Mouse (Mus musculus) gastrocnemius, adult 2 months (tissue): ENCODE measurements around the gene Rap1gap. TPM values are rescaled to one million over a fixed set of nuclear protein-coding genes. Genes with fewer than 3 reads are reported as not detected.

Experiments
- DNase-seq: peaks from one replicate; pipeline ENCODE4 v3.0.0; 2022
- H3K27ac ChIP-seq: fragments of 200-600 bp; 2 replicates; pipeline ENCODE4 v1.8.1; 2022; ENCODE audit warnings: mild to moderate bottlenecking
- H3K4me3 ChIP-seq: fragments of 200-600 bp; 2 replicates; pipeline ENCODE4 v1.8.1; 2022; ENCODE audit warnings: mild to moderate bottlenecking, moderate library complexity
- CTCF ChIP-seq: fragments of 200-600 bp; IDR thresholded peaks from 2 replicates; pipeline ENCODE4 v1.8.1; 2022; ENCODE audit warnings: antibody characterized with exemption, mild to moderate bottlenecking, moderate library complexity
- intact Hi-C: fragments of 180-260 bp; cut with DNase I; formaldehyde crosslinking; loops from one replicate; pipeline ENCODE4 v1.15.1; 2025
- total RNA-seq, 2 experiments: library from RNA; stranded (reverse); gene quantifications; 2 replicates each; pipeline ENCODE4 v1.2.3; 2021

Gene Rap1gap
- total RNA-seq, 2 experiments from 2014 or later: 4.4 to 8.6 TPM

DNA sequence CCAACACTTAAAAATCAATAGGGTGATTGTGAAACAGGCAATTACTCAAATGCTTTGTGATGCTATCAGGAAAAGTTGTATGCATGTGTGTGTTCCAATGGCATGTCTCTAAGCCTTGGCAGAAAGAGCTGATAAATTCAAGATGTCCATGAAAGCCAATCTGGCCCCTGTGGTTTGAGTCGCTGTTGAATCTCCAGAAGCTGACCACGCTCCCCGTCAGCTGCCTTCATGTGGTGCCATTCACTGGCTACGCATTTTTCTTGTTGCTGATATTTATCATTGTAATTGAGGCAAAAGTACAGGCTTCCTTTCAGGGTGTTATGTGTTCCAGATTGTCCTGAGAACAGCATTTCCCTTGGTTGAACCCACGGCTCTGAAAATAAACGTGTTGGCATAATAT, 16.9 kb upstream of the Rap1gap start:
- DNase-seq: no peak
- no peak for TF ChIP-seq CTCF
- Histone ChIP-seq H3K4me3 (no peak overlapping the region), H3K27ac (no peak overlapping the region)
- intact Hi-C loops: no loop called here

DNA sequence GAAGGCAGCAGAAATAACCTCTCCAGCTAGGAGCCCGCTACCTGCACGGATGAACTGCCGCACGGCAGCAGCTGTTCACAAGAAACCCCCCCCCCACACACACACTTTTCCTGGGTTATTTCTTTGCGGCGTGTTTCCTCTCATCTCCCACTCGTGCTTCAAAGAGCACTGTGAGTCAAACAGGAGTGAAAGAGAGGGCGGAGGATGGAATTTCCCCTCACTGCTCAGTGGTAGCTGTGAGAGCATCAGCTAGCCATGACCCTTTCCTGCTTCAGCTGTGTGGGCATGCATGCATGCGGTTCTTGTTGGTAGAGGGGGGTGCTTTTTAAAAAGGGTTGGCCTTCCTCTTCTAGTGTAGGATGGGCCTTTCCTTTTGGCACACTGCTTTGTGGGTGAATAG, 16.3 kb upstream of the Rap1gap start:
- no peak for DNase-seq
- no peak for TF ChIP-seq CTCF
- intact Hi-C loops: no loop called here

DNA sequence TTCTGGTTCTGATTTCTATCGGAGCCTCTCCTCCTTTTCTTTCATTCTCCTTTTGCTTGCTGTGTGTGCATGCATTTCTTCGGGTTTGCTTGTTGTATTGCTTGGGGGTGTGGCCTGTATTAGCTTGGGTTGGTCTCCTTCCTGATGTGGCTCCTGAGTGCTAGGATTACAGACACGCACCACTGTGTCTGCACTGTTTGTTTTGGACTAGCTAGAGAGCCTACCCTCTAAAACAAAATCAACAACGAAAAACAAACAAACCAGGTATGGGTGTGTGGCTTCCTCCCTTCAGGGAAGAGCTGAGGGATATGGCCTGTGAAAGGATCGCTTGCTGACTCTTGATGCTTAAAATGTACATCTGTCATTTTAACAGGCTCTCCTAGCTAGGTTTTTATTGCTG, 13.6 kb upstream of the Rap1gap start:
- H3K27ac ChIP-seq: no peak overlapping the region
- no peak overlapping the region for H3K4me3 ChIP-seq
- TF ChIP-seq CTCF: no peak
- intact Hi-C loops: loop anchor here (5.0 kb wide), 1 partner anchor 44 kb away; no protein-coding TSS in a partner anchor
- DNase-seq: no peak

More for the DNA sequence above, 16.3 kb upstream of the Rap1gap start:
- Histone ChIP-seq H3K27ac (no peak overlapping the region), H3K4me3 (no peak overlapping the region)

DNA sequence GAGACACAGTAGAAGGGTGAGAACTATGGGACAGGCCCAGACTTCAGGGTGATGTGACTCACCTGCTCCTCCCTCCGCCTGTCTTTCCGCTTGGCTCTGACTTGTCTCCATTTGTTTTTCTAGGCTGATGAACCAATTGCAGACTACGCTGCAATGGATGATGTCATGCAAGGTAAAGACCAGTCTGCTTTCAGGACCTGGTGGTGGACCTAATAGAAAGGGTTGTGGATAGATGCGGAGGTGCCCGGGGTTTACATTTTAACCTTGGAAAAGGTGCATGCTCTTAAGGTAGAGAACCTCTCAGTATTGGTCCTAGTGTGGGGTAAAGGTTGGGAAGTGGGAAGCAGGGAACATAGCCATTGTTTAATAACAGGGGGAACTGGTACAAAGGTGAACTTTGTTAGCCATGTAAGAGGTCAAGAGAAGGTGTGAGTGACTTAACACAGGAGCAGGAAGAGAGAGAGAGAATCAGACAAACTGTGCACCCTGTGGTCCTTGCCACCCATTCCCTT, 11.6 kb upstream of the Rap1gap start:
- H3K27ac ChIP-seq: no peak overlapping the region
- intact Hi-C loops: loop anchor here (5.0 kb wide), 1 partner anchor 46 kb away; no protein-coding TSS in a partner anchor
- no peak for TF ChIP-seq CTCF
- no peak overlapping the region for H3K4me3 ChIP-seq
- no peak for DNase-seq

DNA sequence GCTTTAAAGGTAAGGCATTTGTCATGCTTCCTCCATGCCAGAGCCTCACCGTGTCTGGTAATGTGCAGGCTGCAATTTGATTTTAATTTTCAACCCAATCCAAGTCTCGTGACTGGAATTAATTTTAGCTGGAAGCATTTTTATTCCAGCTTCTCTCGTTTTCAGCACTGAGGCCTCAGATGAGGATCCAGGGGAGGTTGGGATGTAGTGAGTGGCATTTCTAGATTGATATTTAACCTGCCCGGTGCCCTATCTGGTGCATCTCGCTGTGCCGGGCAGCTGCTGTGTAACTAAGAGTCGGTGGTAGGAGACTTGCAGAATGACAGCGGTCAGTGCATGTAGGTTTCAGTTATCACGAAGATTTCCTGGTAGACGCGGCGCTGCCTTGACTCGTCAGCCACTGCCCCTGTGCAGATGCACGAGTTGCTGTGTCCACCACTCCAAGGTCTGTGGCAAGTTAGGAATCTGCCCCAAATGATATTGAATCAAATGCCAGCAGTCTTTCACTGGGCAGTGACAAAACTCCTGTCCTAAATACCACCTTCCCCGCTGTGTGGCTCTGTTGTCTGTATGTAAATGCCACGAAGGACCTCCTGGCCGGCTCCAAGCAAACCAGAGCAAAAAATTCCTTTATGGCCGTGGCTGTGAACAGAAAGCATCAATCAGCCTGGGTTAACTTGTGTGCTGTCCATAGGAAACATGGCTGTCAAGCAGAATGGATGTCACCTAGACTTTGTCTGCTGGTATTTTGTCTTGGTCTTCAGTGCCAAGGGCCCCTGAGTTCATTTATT, 9.1 kb upstream of the Rap1gap start:
- no peak overlapping the region for H3K27ac ChIP-seq
- no peak for DNase-seq
- H3K4me3 ChIP-seq: no peak overlapping the region
- no peak for TF ChIP-seq CTCF
- intact Hi-C loops: no loop called here

DNA sequence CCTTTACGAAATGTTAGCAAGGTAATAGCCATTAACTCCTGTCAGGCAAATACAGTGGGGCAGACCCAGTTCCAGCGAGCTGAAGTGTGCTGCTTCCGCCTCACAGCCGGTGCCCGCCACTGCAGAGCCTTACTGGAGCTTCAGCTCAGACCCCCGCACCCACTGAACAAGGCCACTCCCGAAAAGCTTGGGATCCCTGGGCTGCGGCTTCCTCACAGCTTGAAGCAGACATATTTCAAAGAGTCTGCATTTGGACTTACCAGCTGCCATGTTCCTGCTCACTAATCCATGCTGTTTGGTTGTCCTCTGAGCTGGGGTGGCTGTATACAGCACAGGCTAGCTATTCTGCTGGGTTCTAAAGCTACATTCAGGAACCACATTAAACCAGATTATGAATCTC, 6.9 kb upstream of the Rap1gap start:
- no peak overlapping the region for H3K4me3 ChIP-seq
- intact Hi-C loops: no loop called here
- H3K27ac ChIP-seq: no peak overlapping the region
- no peak for DNase-seq
- TF ChIP-seq CTCF: no peak

DNA sequence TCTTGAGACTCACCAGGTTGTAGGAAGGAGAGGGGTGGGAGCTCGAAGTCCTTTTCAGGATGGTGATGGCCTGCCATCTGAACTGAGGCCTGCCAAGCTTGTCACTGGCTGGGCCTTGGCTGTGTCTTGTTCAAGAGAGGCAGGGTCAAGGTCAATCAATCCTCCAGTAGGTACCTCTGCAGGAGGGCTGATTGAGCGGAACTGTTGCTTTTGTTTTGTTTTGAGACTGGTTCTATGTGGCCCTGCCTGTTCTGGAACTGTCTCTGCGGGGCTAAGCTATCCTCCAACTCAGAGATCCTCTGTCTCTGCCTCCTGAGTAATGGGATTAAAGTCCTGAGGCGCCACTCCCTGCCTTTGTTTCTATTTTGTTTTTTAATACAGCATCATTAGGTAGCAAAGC, 5.0 kb upstream of the Rap1gap start:
- no peak for TF ChIP-seq CTCF
- intact Hi-C loops: no loop called here
- Histone ChIP-seq H3K4me3 (no peak overlapping the region), H3K27ac (no peak overlapping the region)
- no peak for DNase-seq

DNA sequence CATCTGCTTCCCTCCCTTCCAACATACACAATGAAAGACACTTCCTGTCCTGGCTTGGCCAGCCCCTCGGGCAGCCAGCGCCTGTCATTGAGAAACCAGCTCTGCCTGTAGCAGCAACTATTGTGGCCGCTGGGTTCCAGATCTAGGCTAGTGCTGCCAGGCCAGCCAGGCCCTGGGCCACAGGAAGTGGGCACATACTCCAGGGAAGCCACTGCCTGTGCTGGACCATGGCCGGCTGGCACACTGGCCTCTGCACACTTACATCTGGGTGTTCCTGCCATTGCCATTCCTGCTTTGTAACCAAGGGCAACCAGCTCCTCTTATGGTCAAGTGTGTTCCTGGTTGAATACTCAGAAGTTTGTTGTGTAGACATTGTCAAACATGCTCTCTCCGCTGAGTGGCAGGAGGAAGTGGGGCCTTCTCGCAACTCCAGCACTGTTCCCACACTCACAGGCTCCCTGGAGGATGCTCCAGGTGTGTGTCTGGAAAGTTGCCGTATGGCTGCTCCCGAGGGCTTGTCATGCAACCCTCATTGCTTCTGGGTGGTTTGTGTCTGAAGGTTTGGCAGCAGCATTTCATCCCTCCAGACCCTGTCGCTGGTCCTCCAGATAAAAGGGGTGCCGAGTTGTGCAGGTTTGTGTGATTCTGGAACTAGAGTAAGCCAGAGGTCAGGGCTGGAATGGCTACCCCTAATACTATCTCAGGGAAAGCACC, 4.0 kb upstream of the Rap1gap start:
- no peak for DNase-seq
- TF ChIP-seq CTCF: no peak
- intact Hi-C loops: no loop called here
- Histone ChIP-seq H3K27ac (no peak overlapping the region), H3K4me3 (no peak overlapping the region)

DNA sequence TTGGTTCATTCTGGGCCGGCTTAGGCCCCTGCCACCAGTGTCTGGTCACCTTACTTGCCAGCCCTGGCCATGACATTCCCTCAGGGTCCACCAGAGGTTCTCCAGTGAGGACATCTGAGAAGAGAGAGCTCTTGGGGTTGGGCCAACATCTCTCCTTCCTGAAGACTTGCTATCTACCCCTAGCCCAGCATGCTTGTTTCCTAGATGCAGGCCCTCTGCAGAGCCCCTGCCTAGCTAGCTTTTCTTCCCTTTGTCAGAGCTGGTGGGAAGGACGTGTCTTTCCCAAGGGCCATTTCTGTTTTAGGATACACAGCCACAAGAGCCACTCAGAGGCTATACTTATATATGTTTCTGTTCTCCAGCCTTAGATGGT, 3.5 kb upstream of the Rap1gap start:
- no peak for DNase-seq
- intact Hi-C loops: no loop called here
- TF ChIP-seq CTCF: no peak
- H3K4me3 ChIP-seq: no peak overlapping the region
- H3K27ac ChIP-seq: no peak overlapping the region

DNA sequence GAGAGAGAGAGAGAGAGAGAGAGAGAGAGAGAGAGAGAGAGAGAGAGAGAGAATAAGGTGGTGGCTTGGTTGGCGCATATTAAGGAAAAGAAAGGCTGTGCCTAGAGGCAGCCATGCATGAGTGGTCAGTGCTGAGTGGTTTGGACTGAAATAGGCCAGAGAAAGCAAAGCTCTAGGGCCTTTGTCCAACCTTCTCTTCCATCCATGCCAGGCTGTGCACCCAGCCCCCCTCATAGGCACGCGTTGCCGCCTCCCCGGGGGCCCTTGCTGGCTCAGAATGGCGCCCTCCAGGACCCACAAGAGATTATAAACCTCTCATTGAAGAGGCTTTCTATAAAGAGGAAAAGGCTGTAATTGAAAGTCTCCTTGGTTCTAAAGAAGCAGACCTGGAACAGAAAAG, 3.0 kb upstream of the Rap1gap start:
- Histone ChIP-seq H3K4me3 (no peak overlapping the region), H3K27ac (no peak overlapping the region)
- no peak for DNase-seq
- intact Hi-C loops: no loop called here
- no peak for TF ChIP-seq CTCF

DNA sequence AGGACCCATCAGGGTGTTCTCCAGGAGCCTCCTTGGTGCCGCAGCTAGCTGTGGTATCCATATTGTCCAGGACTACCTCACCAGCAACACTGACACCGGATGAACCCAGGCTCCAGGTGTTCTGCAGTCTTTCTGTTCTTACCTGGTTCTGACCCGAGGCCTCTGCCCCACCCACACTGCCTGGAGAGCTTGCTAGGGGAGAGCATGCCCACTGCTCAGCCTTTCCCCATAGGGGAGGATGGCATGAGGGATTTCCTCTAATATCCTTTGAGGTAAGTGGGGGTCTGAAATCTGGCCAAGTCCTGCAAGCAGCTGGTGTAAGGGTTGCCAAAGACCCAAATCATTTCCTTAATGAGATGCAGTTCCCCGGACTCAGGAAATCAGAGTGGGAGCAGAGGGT, 1.0 kb upstream of the Rap1gap start:
- no peak for DNase-seq
- intact Hi-C loops: no loop called here
- H3K27ac ChIP-seq: no peak overlapping the region
- H3K4me3 ChIP-seq: no peak overlapping the region
- no peak for TF ChIP-seq CTCF

DNA sequence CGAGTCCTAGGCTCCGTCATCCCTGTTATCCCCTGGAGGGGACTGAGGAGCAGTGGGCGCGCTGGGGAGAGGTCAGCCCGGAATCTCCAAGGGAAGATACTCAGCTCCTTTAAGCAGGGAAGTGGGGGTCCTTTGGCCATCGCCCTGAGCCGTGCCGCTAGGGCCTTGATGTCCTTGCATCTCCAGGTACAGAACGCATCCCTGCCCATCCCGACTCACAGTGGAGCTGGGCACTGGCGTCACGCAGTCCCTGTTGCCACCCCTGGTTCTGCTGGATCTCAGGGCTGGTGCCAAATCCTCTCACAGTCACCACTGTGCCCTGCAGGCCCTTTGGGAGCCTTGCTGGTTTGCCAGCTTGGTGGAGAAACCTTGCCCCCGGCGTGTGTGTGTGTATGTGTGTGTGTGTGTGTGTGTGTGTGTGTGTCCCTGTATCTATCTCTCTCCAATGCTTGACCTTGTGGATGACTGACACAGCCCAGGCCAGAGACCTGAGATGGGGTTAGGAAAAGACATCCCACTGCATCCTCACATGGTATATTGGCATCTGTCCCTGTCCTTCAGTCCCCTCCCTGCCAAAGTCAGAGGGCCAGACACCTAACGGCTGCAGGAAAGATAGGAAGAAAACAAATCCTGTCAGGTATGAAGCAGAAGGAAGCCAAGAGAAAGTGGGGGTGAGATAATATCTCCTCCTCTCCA, 602 bp downstream of the Rap1gap start:
- Histone ChIP-seq H3K27ac (no peak overlapping the region), H3K4me3 (peak overlapping the region; percentile 72)
- DNase-seq: no peak
- intact Hi-C loops: no loop called here
- no peak for TF ChIP-seq CTCF

DNA sequence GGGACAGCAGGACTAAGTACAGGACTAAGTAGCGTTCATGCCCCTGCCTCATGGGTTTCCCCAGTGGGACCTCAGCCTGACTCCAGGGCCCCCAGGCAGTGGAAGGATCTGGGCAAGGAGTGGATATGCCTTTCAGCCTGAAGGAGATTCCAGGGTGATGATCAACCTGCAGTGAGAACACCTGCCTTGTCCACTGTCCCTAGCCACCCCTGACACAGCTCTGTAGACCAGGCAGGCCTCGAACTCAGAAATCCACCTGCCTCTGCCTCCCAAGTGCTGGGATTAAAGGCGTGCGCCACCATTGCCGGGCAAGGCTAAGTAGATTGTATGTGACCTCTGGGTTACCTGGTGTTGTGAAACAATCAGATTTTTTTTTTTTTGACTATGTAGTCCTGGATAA, 1.3 kb downstream of the Rap1gap start:
- Histone ChIP-seq H3K27ac (no peak overlapping the region), H3K4me3 (no peak overlapping the region)
- no peak for DNase-seq
- intact Hi-C loops: no loop called here
- TF ChIP-seq CTCF: no peak
